Mouse (Mus musculus): Measurements from ENCODE around the gene Rfpl4. TPM values are rescaled to one million over a fixed set of nuclear protein-coding genes. Genes with fewer than 3 reads are reported as not detected.
A peak's percentile ranks its signal among the peaks of the same experiment; 100 is the strongest.

The Rfpl4 gene
- polyA plus RNA-seq, 1 experiment from 2014 or later = not detected

DNA sequence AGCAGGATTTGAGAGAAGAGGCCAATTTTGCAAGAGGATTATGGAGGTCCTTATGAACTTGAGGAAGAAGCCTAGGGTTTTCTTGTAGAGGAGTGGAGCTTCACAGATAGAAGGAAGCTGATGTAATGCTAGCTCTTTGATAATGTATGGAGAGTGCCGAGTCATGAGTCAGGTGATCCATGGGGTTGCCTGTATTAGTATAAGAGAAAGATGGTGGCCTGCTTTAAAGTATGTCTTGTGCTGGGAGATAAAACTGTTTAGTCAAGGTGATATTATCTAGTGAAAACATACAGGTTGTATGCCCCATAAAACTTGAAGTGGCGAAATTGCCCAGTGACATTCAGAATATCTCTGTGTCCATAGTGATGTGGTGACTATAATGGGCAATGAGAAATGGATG, 39.8 kb downstream of the Rfpl4 start:
- TF ChIP-seq CTCF (IDR thresholded peaks at IDR 0.05; ENCODE audit: low read depth) (no peak), EP300 (IDR thresholded peaks at IDR 0.05; ENCODE audit: low read depth) (peak; percentile 62)
- H3K4me2 ChIP-seq (ENCODE audit: low read depth, low read length) = peak overlapping the region; percentile 6; the same call in 1 of the 2 replicates
- H3K27ac ChIP-seq (ENCODE audit: low read depth) = peak overlapping the region; percentile 23
- 63% methylated on average over 2 of the region's 2 CpGs for WGBS (ENCODE audit: insufficient replicate concordance)
- no peaks in the 10 kb centered on the region for H3K9me3 ChIP-seq (ENCODE audit: low read length)
- H3K4me3 ChIP-seq (ENCODE audit: low read depth, low read length) = no peak overlapping the region
- ATAC-seq (no peak), DNase-seq (no peak)
- H3K27me3 ChIP-seq (ENCODE audit: insufficient read depth, low read length) = no peaks in the 10 kb centered on the region
- peaks cover 32% of the 10 kb centered on the region for H3K4me1 ChIP-seq (ENCODE audit: insufficient read depth)
- H3K36me3 ChIP-seq (replicated peaks; ENCODE audit: insufficient read depth, low read length) = peaks cover 63% of the 10 kb centered on the region
- no peak overlapping the region for H3K9ac ChIP-seq (replicated peaks)

DNA sequence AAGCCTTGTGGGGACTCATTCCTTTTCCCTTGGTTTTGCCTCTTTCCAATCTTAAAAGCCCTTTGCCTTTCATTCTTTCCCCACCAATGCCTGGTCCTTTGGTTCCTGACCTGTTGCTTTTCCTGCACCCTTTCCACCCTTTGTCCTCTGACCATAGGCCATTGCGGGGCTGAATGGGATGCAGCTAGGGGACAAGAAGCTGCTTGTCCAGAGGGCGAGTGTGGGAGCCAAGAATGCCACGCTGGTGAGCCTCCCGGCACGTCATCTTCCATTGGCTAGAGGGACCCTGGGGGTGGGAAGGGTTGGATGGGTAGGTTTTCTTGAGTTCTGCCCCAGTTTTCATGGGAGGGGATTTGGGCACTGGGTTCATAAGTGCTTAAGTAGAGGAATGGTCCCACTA, 41.8 kb downstream of the Rfpl4 start:
- no peak overlapping the region for H3K4me3 ChIP-seq (ENCODE audit: low read depth, low read length)
- H3K4me2 ChIP-seq (ENCODE audit: low read depth, low read length) = no peak overlapping the region
- H3K9ac ChIP-seq (replicated peaks) = no peak overlapping the region
- H3K4me1 ChIP-seq (ENCODE audit: insufficient read depth) = peaks cover 26% of the 10 kb centered on the region
- no peak overlapping the region for H3K27ac ChIP-seq (ENCODE audit: low read depth)
- no peak for DNase-seq
- no peak for ATAC-seq
- no peak for TF ChIP-seq EP300 (IDR thresholded peaks at IDR 0.05; ENCODE audit: low read depth)
- no peaks in the 10 kb centered on the region for H3K9me3 ChIP-seq (ENCODE audit: low read length)
- H3K36me3 ChIP-seq (replicated peaks; ENCODE audit: insufficient read depth, low read length) = peaks cover 83% of the 10 kb centered on the region
- no peaks in the 10 kb centered on the region for H3K27me3 ChIP-seq (ENCODE audit: insufficient read depth, low read length)
- 86% methylated on average over 5 of the region's 5 CpGs for WGBS (ENCODE audit: insufficient replicate concordance)

DNA sequence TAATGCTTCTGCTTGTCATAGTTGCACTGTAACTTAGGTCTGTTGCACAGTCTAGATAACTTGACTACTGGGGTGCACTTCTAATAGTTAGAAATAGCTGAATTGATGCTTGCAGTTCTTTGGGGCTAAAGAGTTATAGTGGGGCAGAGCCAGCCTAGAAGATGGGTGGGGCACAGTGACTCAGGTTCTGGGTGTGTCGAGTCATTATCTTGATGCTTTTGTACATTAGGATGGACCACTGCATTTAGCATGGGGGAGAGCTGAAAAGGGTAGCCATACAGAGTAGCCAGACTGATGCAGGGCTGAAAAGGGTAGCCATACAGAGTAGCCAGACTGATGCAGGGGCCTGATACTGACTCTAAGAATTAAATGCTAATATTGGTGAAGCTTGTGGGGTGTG, 43.2 kb downstream of the Rfpl4 start:
- H3K9ac ChIP-seq (replicated peaks) = no peak overlapping the region
- TF ChIP-seq EP300 (IDR thresholded peaks at IDR 0.05; ENCODE audit: low read depth) (no peak), CTCF (IDR thresholded peaks at IDR 0.05; ENCODE audit: low read depth) (no peak)

GRCm38 (mm10) chr7:5064886-5065285, 51.9 kb downstream of the Rfpl4 start:
- 84% methylated on average over 6 of the region's 6 CpGs for whole genome bisulfite sequencing (ENCODE audit: insufficient replicate concordance)
- Histone ChIP-seq H3K4me2 (ENCODE audit: low read depth, low read length) (peak overlapping the region; percentile 98), H3K9ac (replicated peaks) (no peak overlapping the region; the same call in 1 of the 2 replicates), H3K27ac (ENCODE audit: low read depth) (no peak overlapping the region), H3K9me3 (ENCODE audit: low read length) (no peaks in the 10 kb centered on the region), H3K4me1 (ENCODE audit: insufficient read depth) (peaks cover 38% of the 10 kb centered on the region), H3K4me3 (ENCODE audit: low read depth, low read length) (no peak overlapping the region), H3K27me3 (ENCODE audit: insufficient read depth, low read length) (no peaks in the 10 kb centered on the region), H3K36me3 (replicated peaks; ENCODE audit: insufficient read depth, low read length) (peaks cover 40% of the 10 kb centered on the region)
- no peak for TF ChIP-seq EP300 (IDR thresholded peaks at IDR 0.05; ENCODE audit: low read depth)
- no peak for TF ChIP-seq CTCF (IDR thresholded peaks at IDR 0.05; ENCODE audit: low read depth)
- DNase-seq (no peak), ATAC-seq (no peak)

More for the DNA sequence above, 43.2 kb downstream of the Rfpl4 start:
- peak; percentile 79 for ATAC-seq
- H3K27ac ChIP-seq (ENCODE audit: low read depth) = peak overlapping the region; percentile 44; the same call in 1 of the 2 replicates
- 60% methylated on average over 1 of the region's 1 CpGs for WGBS (ENCODE audit: insufficient replicate concordance)
- DNase-seq = no peak
- peaks cover 92% of the 10 kb centered on the region for H3K36me3 ChIP-seq (replicated peaks; ENCODE audit: insufficient read depth, low read length)
- H3K27me3 ChIP-seq (ENCODE audit: insufficient read depth, low read length) = no peaks in the 10 kb centered on the region
- H3K4me2 ChIP-seq (ENCODE audit: low read depth, low read length) = peak overlapping the region; percentile 23
- no peaks in the 10 kb centered on the region for H3K9me3 ChIP-seq (ENCODE audit: low read length)
- peaks cover 23% of the 10 kb centered on the region for H3K4me1 ChIP-seq (ENCODE audit: insufficient read depth)
- no peak overlapping the region for H3K4me3 ChIP-seq (ENCODE audit: low read depth, low read length)

DNA sequence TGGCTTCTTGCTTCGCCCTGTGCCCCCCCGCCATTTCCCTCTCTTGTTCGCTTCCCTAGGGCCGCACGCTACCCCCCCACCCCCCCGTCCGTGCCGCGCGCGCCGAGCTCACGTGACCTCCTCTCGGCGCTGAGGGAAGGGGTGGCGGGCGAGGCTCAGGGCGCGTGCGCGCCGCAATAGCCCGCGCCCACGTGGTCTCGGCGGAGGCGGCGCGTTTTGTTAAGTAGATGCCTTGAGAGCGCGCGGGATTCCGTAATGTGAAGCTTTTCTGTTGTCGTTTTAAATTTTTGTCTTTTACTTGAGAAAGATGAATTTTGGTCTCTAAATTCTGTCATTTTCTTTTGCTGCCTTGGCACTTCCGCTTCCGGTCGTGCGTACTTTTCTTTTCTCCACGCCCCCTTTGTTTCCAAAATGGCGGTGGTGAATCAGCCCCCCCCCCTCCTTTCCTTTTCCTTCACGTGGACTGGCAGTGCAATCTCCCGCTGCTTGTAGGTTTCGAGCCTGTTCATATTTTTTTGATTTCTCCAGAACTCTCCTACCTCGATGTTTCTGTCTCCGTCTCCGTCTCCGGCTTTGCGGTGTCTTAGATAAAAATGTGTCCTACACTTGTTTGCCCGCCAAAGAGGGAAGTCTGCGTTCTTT, 54.3 kb downstream of the Rfpl4 start:
- Histone ChIP-seq H3K9me3 (ENCODE audit: low read length) (no peaks in the 10 kb centered on the region), H3K4me1 (ENCODE audit: insufficient read depth) (peaks cover 38% of the 10 kb centered on the region), H3K4me3 (ENCODE audit: low read depth, low read length) (peak overlapping the region; percentile 85), H3K27ac (ENCODE audit: low read depth) (peak overlapping the region; percentile 100), H3K36me3 (replicated peaks; ENCODE audit: insufficient read depth, low read length) (peaks cover 16% of the 10 kb centered on the region), H3K27me3 (ENCODE audit: insufficient read depth, low read length) (peaks cover 3% of the 10 kb centered on the region), H3K4me2 (ENCODE audit: low read depth, low read length) (peak overlapping the region; percentile 98), H3K9ac (replicated peaks) (peak overlapping the region; percentile 99)
- TF ChIP-seq EP300 (IDR thresholded peaks at IDR 0.05; ENCODE audit: low read depth) (peak; percentile 44; the same call in 1 of the 2 replicates), CTCF (IDR thresholded peaks at IDR 0.05; ENCODE audit: low read depth) (no peak)
- DNase-seq (peak; percentile 82), ATAC-seq (peak; percentile 60)
- under 1% methylated on average over 48 of the region's 51 CpGs for WGBS (ENCODE audit: insufficient replicate concordance)

DNA sequence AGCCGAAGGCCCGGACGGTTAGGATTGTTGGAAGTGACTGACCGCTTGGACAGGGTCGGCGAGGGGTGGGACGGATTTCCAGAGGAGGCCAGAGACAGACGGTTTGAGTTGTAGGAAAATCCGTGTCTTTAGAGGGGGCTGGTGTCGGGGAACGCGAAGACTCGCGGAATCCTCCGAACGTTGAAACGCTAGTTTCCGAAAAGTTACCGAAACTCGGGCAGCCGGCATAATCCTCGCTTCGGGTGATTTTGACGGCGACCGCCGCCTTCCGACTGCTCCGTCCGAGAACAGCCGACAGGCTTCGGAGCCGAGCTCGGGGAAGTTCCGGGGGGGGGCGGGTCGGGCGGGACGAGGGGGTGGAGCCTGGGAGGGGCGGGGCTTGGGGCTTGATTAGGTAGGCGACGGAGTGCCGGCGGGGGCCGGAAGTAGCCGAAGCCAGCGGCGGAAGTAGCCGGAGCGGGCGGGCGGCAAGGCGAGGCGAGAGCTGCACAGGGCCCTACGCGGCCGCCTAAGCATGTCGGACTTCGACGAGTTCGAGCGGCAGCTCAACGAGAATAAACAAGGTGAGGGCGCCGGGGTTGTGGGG, 54.9 kb downstream of the Rfpl4 start, which contains the start of gene U2af2:
Gene U2af2 (plus strand): TSS at position 370 of the 586 bp plus-strand sequence.
- no peaks in the 10 kb centered on the region for H3K9me3 ChIP-seq (ENCODE audit: low read length)
- ATAC-seq = peak; percentile 75
- WGBS (ENCODE audit: insufficient replicate concordance) = under 1% methylated on average over 62 of the region's 65 CpGs
- peak within 1 kb of the TSS; percentile 85 for H3K4me3 ChIP-seq (ENCODE audit: low read depth, low read length)
- DNase-seq = peak; percentile 97
- H3K36me3 ChIP-seq (replicated peaks; ENCODE audit: insufficient read depth, low read length) = peaks cover 10% of the 10 kb centered on the region
- H3K9ac ChIP-seq (replicated peaks) = peak within 1 kb of the TSS; percentile 99
- TF ChIP-seq CTCF (IDR thresholded peaks at IDR 0.05; ENCODE audit: low read depth) (no peak), EP300 (IDR thresholded peaks at IDR 0.05; ENCODE audit: low read depth) (no peak)
- H3K27ac ChIP-seq (ENCODE audit: low read depth) = peak within 1 kb of the TSS; percentile 100
- H3K27me3 ChIP-seq (ENCODE audit: insufficient read depth, low read length) = peaks cover 9% of the 10 kb centered on the region
- H3K4me1 ChIP-seq (ENCODE audit: insufficient read depth) = peaks cover 39% of the 10 kb centered on the region
- peak within 1 kb of the TSS; percentile 98 for H3K4me2 ChIP-seq (ENCODE audit: low read depth, low read length)

All from liver, postnatal 0 days (tissue).